ENCODE assay signal across 16 mouse cellular contexts in genomic region chr4:125695431-125695830, GRCm38 (mm10).
DNase-seq lines count a peak whose midpoint lies in the region; ATAC-seq and TF ChIP-seq lines count a peak whose summit lies in the region.
"Had no signal": no experiment of that assay in that cellular context is flagged by ENCODE, and none has a peak within 500 bp of the region (broad histone marks: within the 10 kb centered on the region; RNA-seq: fewer than 3 reads in every experiment).

No protein-coding gene starts in this region.

- 20% methylated on average over 6 of the region's 6 CpGs for WGBS in embryonic facial prominence, embryonic 12.5 days
- 16% methylated on average over 6 of the region's 6 CpGs for WGBS in hindbrain, embryonic 14.5 days
- 16% methylated on average over 6 of the region's 6 CpGs for WGBS in midbrain, postnatal 0 days

- no peak for TF ChIP-seq CTCF in midbrain, postnatal 0 days (IDR thresholded peaks at IDR 0.05)

- ATAC-seq in embryonic facial prominence, embryonic 12.5 days (ENCODE audit: insufficient number of reproducible peaks, insufficient read depth, low FRiP score, low TSS enrichment), result no peak
- no peak for ATAC-seq in hindbrain, embryonic 14.5 days (ENCODE audit: low FRiP score)
- no peak for ATAC-seq in midbrain, postnatal 0 days (ENCODE audit: low FRiP score)
- ATAC-seq: intestine, embryonic 15.5 days; Patski had no signal

- DNase-seq in embryo, embryonic 11 days, result peak; percentile 38
- no peak for DNase-seq in embryo, embryonic 10 days (ENCODE audit: low spot score)
- no peak for DNase-seq in hindbrain, embryonic 14.5 days (ENCODE audit: low spot score)
- DNase-seq in midbrain, postnatal 0 days (ENCODE audit: low spot score), result peak; percentile 17
- no peak for DNase-seq in testis, postnatal 10 days (ENCODE audit: low spot score)
- DNase-seq in lung, postnatal 14 days, result no peak
- DNase-seq in cerebellum, postnatal 36 days, result no peak
- DNase-seq: cerebellum, postnatal 25 days; left cerebral cortex, postnatal 4 days; liver, embryonic 13.5 days; spleen, adult 18-20 months; thymus, postnatal 14 days had no signal

- no peak overlapping the region for H3K9ac ChIP-seq in embryonic facial prominence, embryonic 12.5 days
- H3K9ac ChIP-seq in hindbrain, embryonic 14.5 days, result no peak overlapping the region
- no peak overlapping the region for H3K9ac ChIP-seq in midbrain, postnatal 0 days (replicated peaks; ENCODE audit: low read length, poor library complexity, severe bottlenecking)
- H3K9ac ChIP-seq: intestine, embryonic 15.5 days; kidney, embryonic 15.5 days; liver, embryonic 13.5 days had no signal

- no peaks in the 10 kb centered on the region for H3K36me3 ChIP-seq in embryonic facial prominence, embryonic 12.5 days
- peaks cover 4% of the 10 kb centered on the region for H3K36me3 ChIP-seq in hindbrain, embryonic 14.5 days (replicated peaks; ENCODE audit: control insufficient read depth, insufficient read depth)
- no peaks in the 10 kb centered on the region for H3K36me3 ChIP-seq in midbrain, postnatal 0 days (ENCODE audit: insufficient read depth, low read length)
- H3K36me3 ChIP-seq: intestine, embryonic 15.5 days; kidney, embryonic 15.5 days; liver, embryonic 13.5 days had no signal

- H3K4me1 ChIP-seq in embryonic facial prominence, embryonic 12.5 days, result peaks cover 42% of the 10 kb centered on the region
- H3K4me1 ChIP-seq in hindbrain, embryonic 14.5 days (replicated peaks; ENCODE audit: control insufficient read depth, insufficient read depth, low read length), result peaks cover 27% of the 10 kb centered on the region
- peaks cover 12% of the 10 kb centered on the region; the same call in 1 of the 2 replicates for H3K4me1 ChIP-seq in midbrain, postnatal 0 days (ENCODE audit: insufficient read depth, low read length)
- H3K4me1 ChIP-seq: intestine, embryonic 15.5 days; liver, embryonic 13.5 days had no signal

- H3K4me2 ChIP-seq in embryonic facial prominence, embryonic 12.5 days (replicated peaks), result no peak overlapping the region
- H3K4me2 ChIP-seq in hindbrain, embryonic 14.5 days (replicated peaks), result 0 out of 2 replicates have a peak overlapping the region, but pooled peaks have one; percentile 0
- no peak overlapping the region for H3K4me2 ChIP-seq in midbrain, postnatal 0 days (ENCODE audit: low read depth, low read length, poor library complexity, severe bottlenecking)
- H3K4me2 ChIP-seq: intestine, embryonic 15.5 days; kidney, embryonic 15.5 days; liver, embryonic 13.5 days had no signal

- H3K9me3 ChIP-seq in embryonic facial prominence, embryonic 12.5 days, result no peaks in the 10 kb centered on the region
- H3K9me3 ChIP-seq in hindbrain, embryonic 14.5 days (ENCODE audit: control insufficient read depth, low read length), result no peaks in the 10 kb centered on the region
- no peaks in the 10 kb centered on the region for H3K9me3 ChIP-seq in midbrain, postnatal 0 days (ENCODE audit: low read length)
- H3K9me3 ChIP-seq: intestine, embryonic 15.5 days; kidney, embryonic 15.5 days; liver, embryonic 13.5 days had no signal

- H3K4me3 ChIP-seq in embryonic facial prominence, embryonic 12.5 days, result no peak overlapping the region
- H3K4me3 ChIP-seq in hindbrain, embryonic 14.5 days (replicated peaks; ENCODE audit: low read length), result no peak overlapping the region
- H3K4me3 ChIP-seq in midbrain, postnatal 0 days (ENCODE audit: low read depth, low read length), result no peak overlapping the region
- H3K4me3 ChIP-seq: intestine, embryonic 15.5 days; kidney, embryonic 15.5 days; liver, embryonic 13.5 days had no signal

- peaks cover 34% of the 10 kb centered on the region for H3K27me3 ChIP-seq in embryonic facial prominence, embryonic 12.5 days
- H3K27me3 ChIP-seq in hindbrain, embryonic 14.5 days (ENCODE audit: control insufficient read depth, insufficient read depth, low read length), result no peaks in the 10 kb centered on the region
- no peaks in the 10 kb centered on the region for H3K27me3 ChIP-seq in midbrain, postnatal 0 days (ENCODE audit: insufficient read depth, low read length)

- H3K27ac ChIP-seq in embryonic facial prominence, embryonic 12.5 days, result 0 out of 2 replicates have a peak overlapping the region, but pooled peaks have one; percentile 46
- no peak overlapping the region for H3K27ac ChIP-seq in hindbrain, embryonic 14.5 days
- H3K27ac ChIP-seq in midbrain, postnatal 0 days (ENCODE audit: low read depth, low read length), result no peak overlapping the region
- H3K27ac ChIP-seq: intestine, embryonic 15.5 days; kidney, embryonic 15.5 days; liver, embryonic 13.5 days had no signal

Comparison
In these comparisons a context has a peak if more than half of its experiments do, and no peak if none do; other contexts are left out.
1. DNase-seq: peak in embryo, embryonic 11 days (single experiment) and midbrain, postnatal 0 days (single experiment); none in embryo, embryonic 10 days (single experiment), hindbrain, embryonic 14.5 days (single experiment), testis, postnatal 10 days (single experiment), lung, postnatal 14 days (single experiment) and cerebellum, postnatal 36 days (0 of 2).